Mouse (Mus musculus): ENCODE results near the gene Hdac7. TPM values are rescaled to one million over a fixed set of nuclear protein-coding genes. Genes with fewer than 3 reads are reported as not detected.

The Hdac7 gene
- polyA plus RNA-seq, 1 experiment = 29.9 TPM

DNA sequence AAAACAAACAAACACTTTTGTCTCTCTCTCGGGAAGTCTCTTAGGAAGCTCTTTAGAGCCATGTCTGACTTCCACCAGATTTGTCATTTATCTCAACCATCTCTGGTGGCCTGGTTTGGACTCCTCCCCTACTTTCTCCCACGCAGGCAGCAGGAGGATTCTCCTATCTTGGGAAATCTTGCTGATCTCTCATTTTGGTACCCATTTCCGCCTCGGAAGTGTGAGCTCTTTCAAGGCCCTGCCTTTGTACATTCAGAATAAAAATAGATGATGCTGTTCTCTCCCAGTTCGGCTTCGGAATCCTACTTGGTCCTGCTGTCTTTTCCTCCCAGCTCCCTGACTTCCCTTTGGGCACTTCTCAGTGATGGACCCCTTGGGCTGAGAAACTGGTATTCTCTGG is 10.2 kb upstream of the Hdac7 start:
- no peak for TF ChIP-seq POLR2A (IDR thresholded peaks at IDR 0.05; ENCODE audit: low read depth, low read length)
- no peak for TF ChIP-seq CTCF (IDR thresholded peaks at IDR 0.05; ENCODE audit: extremely low read depth, insufficient read length, insufficient replicate concordance, low read depth, low read length)
- 27% methylated on average over 6 of the region's 6 CpGs for WGBS

DNA sequence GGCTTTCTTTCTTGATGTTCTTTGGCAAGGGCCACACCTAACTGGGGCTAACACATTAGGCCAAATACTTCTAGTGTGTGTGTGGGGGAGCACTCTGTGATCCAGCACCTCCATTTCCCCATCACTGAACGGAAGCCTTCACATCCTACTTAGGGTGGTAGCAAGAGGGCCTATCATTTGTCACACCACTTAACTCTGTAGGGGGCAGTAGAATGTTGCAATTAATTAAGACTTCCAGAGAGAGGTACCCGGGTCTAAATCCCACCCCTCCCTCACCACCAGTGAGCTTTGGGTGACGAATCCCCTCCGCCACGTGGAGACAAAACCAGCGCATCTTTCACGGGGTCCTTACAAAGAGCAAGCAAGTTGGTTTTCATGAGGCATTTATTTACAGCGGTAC is 9.8 kb upstream of the Hdac7 start:
- WGBS = 28% methylated on average over 8 of the region's 8 CpGs
- Histone ChIP-seq H3K4me3 (ENCODE audit: low read depth, low read length) (no peak overlapping the region), H3K27ac (ENCODE audit: insufficient read depth, low read depth, low read length) (no peak overlapping the region), H3K36me3 (ENCODE audit: control insufficient read depth, insufficient read depth, low read length) (peaks cover 29% of the 10 kb centered on the region), H3K27me3 (ENCODE audit: control insufficient read depth, insufficient read depth, low read length) (no peaks in the 10 kb centered on the region), H3K4me1 (ENCODE audit: control insufficient read depth, insufficient read depth, insufficient read length, low read length) (no peaks in the 10 kb centered on the region)
- TF ChIP-seq CTCF (IDR thresholded peaks at IDR 0.05; ENCODE audit: extremely low read depth, insufficient read length, insufficient replicate concordance, low read depth, low read length) (no peak), POLR2A (IDR thresholded peaks at IDR 0.05; ENCODE audit: low read depth, low read length) (no peak)

More for the DNA sequence above, 10.2 kb upstream of the Hdac7 start:
- Histone ChIP-seq H3K4me3 (ENCODE audit: low read depth, low read length) (no peak overlapping the region), H3K4me1 (ENCODE audit: control insufficient read depth, insufficient read depth, insufficient read length, low read length) (no peaks in the 10 kb centered on the region), H3K27me3 (ENCODE audit: control insufficient read depth, insufficient read depth, low read length) (no peaks in the 10 kb centered on the region), H3K27ac (ENCODE audit: insufficient read depth, low read depth, low read length) (no peak overlapping the region), H3K36me3 (ENCODE audit: control insufficient read depth, insufficient read depth, low read length) (peaks cover 33% of the 10 kb centered on the region)

DNA sequence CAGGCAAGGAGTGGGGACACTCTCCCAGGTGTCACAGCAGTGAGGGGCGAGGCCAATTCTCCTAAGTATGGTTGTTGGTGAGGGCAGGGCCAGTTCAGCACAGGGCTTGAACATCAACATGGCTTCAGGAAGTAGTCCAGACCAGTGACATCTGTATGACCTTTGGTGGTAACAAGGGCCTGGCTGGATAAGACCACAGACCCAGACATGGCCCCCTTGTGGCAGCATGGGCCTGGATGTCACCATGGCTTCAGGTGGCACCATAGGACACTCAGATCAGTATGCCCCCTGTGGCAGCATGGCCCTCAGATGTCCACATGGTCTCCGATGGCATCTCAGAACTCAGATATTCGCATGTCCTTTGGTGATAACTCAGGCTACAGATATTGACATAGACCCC is 8.0 kb upstream of the Hdac7 start:
- no peak for TF ChIP-seq CTCF (IDR thresholded peaks at IDR 0.05; ENCODE audit: extremely low read depth, insufficient read length, insufficient replicate concordance, low read depth, low read length)
- no peak for TF ChIP-seq POLR2A (IDR thresholded peaks at IDR 0.05; ENCODE audit: low read depth, low read length)
- no peaks in the 10 kb centered on the region for H3K27me3 ChIP-seq (ENCODE audit: control insufficient read depth, insufficient read depth, low read length)
- WGBS = 79% methylated on average over 3 of the region's 3 CpGs
- H3K27ac ChIP-seq (ENCODE audit: insufficient read depth, low read depth, low read length) = no peak overlapping the region
- H3K36me3 ChIP-seq (ENCODE audit: control insufficient read depth, insufficient read depth, low read length) = peaks cover 13% of the 10 kb centered on the region
- H3K4me3 ChIP-seq (ENCODE audit: low read depth, low read length) = no peak overlapping the region
- no peaks in the 10 kb centered on the region for H3K4me1 ChIP-seq (ENCODE audit: control insufficient read depth, insufficient read depth, insufficient read length, low read length)

DNA sequence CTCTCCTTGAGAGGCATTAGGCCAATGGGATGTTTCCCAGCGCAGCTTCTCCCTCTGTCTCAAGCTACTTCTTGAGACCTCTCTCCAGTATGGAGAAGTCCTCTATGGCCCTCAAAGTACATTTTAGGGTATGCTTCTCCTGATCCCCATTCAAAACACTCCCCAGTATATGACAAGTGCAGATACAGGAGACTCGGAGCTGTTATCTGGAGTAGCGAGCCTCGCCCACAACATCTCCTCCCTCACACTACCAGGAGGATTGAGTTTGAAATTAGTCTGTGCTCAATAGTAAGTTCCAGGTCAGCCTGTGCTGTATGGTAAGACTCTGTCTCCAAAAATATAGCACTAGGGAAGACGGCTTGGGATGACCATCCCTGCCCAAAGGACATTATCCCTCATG is 6.7 kb upstream of the Hdac7 start:
- no peak overlapping the region for H3K4me3 ChIP-seq (ENCODE audit: low read depth, low read length)
- H3K36me3 ChIP-seq (ENCODE audit: control insufficient read depth, insufficient read depth, low read length) = peaks cover under 1% of the 10 kb centered on the region; the same call in 1 of the 2 replicates
- H3K27me3 ChIP-seq (ENCODE audit: control insufficient read depth, insufficient read depth, low read length) = no peaks in the 10 kb centered on the region
- no peak overlapping the region for H3K27ac ChIP-seq (ENCODE audit: insufficient read depth, low read depth, low read length)
- H3K4me1 ChIP-seq (ENCODE audit: control insufficient read depth, insufficient read depth, insufficient read length, low read length) = no peaks in the 10 kb centered on the region
- 64% methylated on average over 5 of the region's 5 CpGs for WGBS
- TF ChIP-seq CTCF (IDR thresholded peaks at IDR 0.05; ENCODE audit: extremely low read depth, insufficient read length, insufficient replicate concordance, low read depth, low read length) = no peak

DNA sequence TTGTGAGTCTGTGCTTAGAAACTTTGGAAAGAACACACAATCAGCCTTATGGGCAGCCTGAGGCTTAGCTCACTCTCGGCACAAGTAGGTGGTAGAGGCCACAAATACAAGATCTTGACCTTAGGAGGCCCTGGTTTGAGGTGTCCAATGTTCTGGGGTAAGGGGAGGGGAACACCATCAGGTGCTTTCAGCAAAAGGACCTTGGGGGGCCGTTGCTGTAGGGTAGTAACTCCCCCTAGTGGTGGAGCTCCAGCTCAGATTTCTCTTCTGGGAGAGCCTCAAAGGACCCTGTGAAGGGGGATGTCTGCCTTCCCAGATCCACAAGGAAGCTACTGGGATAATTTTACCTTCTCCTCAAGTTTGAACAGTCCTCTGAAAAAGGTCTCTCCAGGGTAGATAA is 6.1 kb upstream of the Hdac7 start:
- 17% methylated on average over 2 of the region's 2 CpGs for WGBS
- H3K4me1 ChIP-seq (ENCODE audit: control insufficient read depth, insufficient read depth, insufficient read length, low read length) = no peaks in the 10 kb centered on the region
- H3K36me3 ChIP-seq (ENCODE audit: control insufficient read depth, insufficient read depth, low read length) = no peaks in the 10 kb centered on the region
- no peak overlapping the region for H3K27ac ChIP-seq (ENCODE audit: insufficient read depth, low read depth, low read length)
- H3K4me3 ChIP-seq (ENCODE audit: low read depth, low read length) = no peak overlapping the region
- TF ChIP-seq POLR2A (IDR thresholded peaks at IDR 0.05; ENCODE audit: low read depth, low read length) (no peak), CTCF (IDR thresholded peaks at IDR 0.05; ENCODE audit: extremely low read depth, insufficient read length, insufficient replicate concordance, low read depth, low read length) (peak; percentile 68; the same call in 1 of the 2 replicates)
- no peaks in the 10 kb centered on the region for H3K27me3 ChIP-seq (ENCODE audit: control insufficient read depth, insufficient read depth, low read length)

DNA sequence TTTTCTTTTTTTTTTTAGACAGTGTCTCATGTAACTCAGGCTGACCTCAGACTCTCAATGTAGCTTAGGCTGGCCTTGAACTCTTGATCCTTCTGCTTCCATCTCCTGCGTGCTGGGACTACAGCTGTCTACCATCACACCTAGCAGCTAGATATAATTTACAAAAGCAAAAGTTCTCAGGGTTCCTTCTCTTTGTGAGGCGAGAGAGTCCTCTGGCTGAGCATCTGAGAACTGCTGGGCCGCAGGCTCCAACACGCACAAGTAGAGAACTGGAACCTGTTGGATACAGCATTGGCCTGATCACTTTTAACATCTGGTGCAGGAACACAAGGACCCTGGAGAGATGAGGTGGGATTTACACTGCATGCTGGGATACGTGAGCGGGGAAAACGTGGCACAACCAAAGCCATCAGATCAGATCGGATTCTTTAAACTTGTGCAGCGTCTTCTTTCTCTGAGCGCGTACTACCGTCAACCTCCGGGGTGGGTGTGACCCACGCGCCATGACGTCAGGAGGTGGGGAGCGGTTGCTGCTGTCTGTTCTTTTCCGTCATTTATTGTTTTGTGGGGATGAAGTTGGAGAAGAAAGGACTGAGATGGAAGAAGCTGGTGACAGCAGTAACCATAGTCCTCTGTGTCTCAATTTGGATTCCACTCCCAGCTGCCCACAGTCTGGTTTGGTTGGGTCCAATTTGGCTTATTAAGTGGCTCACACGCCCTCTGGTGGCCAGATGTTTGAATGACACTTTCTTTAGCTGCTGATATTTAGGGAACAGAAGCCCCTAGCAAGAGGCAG is 5.0 kb upstream of the Hdac7 start:
- 4% methylated on average over 19 of the region's 19 CpGs for WGBS
- Histone ChIP-seq H3K27me3 (ENCODE audit: control insufficient read depth, insufficient read depth, low read length) (no peaks in the 10 kb centered on the region), H3K27ac (ENCODE audit: insufficient read depth, low read depth, low read length) (peak overlapping the region; percentile 55), H3K4me3 (ENCODE audit: low read depth, low read length) (peak overlapping the region; percentile 46), H3K36me3 (ENCODE audit: control insufficient read depth, insufficient read depth, low read length) (no peaks in the 10 kb centered on the region), H3K4me1 (ENCODE audit: control insufficient read depth, insufficient read depth, insufficient read length, low read length) (no peaks in the 10 kb centered on the region)
- TF ChIP-seq CTCF (IDR thresholded peaks at IDR 0.05; ENCODE audit: extremely low read depth, insufficient read length, insufficient replicate concordance, low read depth, low read length) = peak; percentile 88; the same call in 1 of the 2 replicates
- no peak for TF ChIP-seq POLR2A (IDR thresholded peaks at IDR 0.05; ENCODE audit: low read depth, low read length)

DNA sequence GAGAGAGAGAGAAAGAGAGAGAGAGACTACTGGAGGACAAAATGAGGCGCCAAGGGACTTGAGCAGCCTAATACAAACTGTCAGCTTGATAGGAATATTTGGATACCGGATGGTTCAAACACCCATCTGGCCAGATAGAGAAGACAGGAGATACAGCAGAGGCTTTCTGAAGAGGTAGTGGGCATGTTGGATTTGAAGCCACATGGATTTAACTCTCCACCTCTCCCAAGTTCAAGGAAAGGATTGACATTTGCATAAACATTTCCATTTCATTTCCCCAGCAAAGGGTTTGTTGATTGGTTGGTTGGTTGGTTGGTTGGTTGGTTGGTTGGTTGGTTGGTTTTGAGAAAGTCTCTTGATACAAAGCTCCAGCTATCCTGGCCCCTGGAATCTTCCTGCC is 3.6 kb upstream of the Hdac7 start:
- WGBS = 96% methylated on average over 2 of the region's 2 CpGs
- no peaks in the 10 kb centered on the region for H3K36me3 ChIP-seq (ENCODE audit: control insufficient read depth, insufficient read depth, low read length)
- H3K4me1 ChIP-seq (ENCODE audit: control insufficient read depth, insufficient read depth, insufficient read length, low read length) = no peaks in the 10 kb centered on the region
- no peaks in the 10 kb centered on the region for H3K27me3 ChIP-seq (ENCODE audit: control insufficient read depth, insufficient read depth, low read length)
- no peak overlapping the region for H3K27ac ChIP-seq (ENCODE audit: insufficient read depth, low read depth, low read length)
- TF ChIP-seq POLR2A (IDR thresholded peaks at IDR 0.05; ENCODE audit: low read depth, low read length) (no peak), CTCF (IDR thresholded peaks at IDR 0.05; ENCODE audit: extremely low read depth, insufficient read length, insufficient replicate concordance, low read depth, low read length) (no peak)
- no peak overlapping the region for H3K4me3 ChIP-seq (ENCODE audit: low read depth, low read length)

Measured in small intestine, adult 2 months (tissue).